Mouse (Mus musculus) forebrain, embryonic 10.5 days (tissue): ENCODE data around the gene Ptgis. TPM values are rescaled to one million over a fixed set of nuclear protein-coding genes. Genes with fewer than 3 reads are reported as not detected.

Experiments used
- DNase-seq: peaks from one replicate; pipeline ENCODE4 v3.0.0-alpha.2; 2017; ENCODE audit warnings: low spot score; ENCODE audit errors: extremely low spot score
- H3K27ac ChIP-seq: fragments of 300-500 bp; sonication (generic); 2 replicates; pipeline ENCODE4 v1.5.1; 2016; ENCODE audit warnings: mild to moderate bottlenecking
- H3K27me3 ChIP-seq: fragments of 300-500 bp; sonication (generic); 2 replicates; pipeline ENCODE4 v1.6.1; 2016; ENCODE audit warnings: mild to moderate bottlenecking; ENCODE audit not compliant: poor library complexity, severe bottlenecking
- H3K36me3 ChIP-seq: fragments of 300-500 bp; sonication (generic); replicated peaks from 2 replicates; pipeline ENCODE4 v1.6.1; 2016; ENCODE audit warnings: mild to moderate bottlenecking, moderate library complexity
- H3K4me1 ChIP-seq: fragments of 300-500 bp; sonication (generic); 2 replicates; pipeline ENCODE4 v1.6.1; 2016
- H3K4me3 ChIP-seq: fragments of 300-500 bp; sonication (generic); 2 replicates; pipeline ENCODE4 v1.5.1; 2016; ENCODE audit warnings: mild to moderate bottlenecking, moderate library complexity
- H3K9me3 ChIP-seq: fragments of 300-500 bp; sonication (generic); 2 replicates; pipeline ENCODE4 v1.6.1; 2016; ENCODE audit warnings: mild to moderate bottlenecking, moderate library complexity
- WGBS: fragments of 180-500 bp; shearing (Covaris S2); methylation state at CpG from one replicate; pipeline ENCODE4 v1.1.7; 2016; 5-methylcytosine and 5-hydroxymethylcytosine counted together
- polyA plus RNA-seq: library from polyadenylated mRNA; unstranded; fragments of >200 nt; fragmentation: Nextera tagmentation; extraction: Ambion mirVana; gene quantifications from 2 replicates; pipeline ENCODE4 v1.2.1, GENCODE M21; 2016

Ptgis gene
- polyA plus RNA-seq, 1 experiment from 2014 or later = 13.5 TPM

- 94% methylated on average over 6 of the region's 6 CpGs for whole genome bisulfite sequencing
- Histone ChIP-seq H3K9me3 (peaks cover 20% of the 10 kb centered on the region; the same call in 1 of the 2 replicates), H3K4me1 (peaks cover 15% of the 10 kb centered on the region), H3K27me3 (peaks cover 24% of the 10 kb centered on the region), H3K36me3 (no peaks in the 10 kb centered on the region), H3K4me3 (no peak overlapping the region), H3K27ac (no peak overlapping the region)
- DNase-seq = no peak
These were observed 89.5 kb downstream of the Ptgis start for GRCm38 (mm10) chr2:167150880-167151279.

- Histone ChIP-seq H3K9me3 (peaks cover 20% of the 10 kb centered on the region; the same call in 1 of the 2 replicates), H3K27me3 (peaks cover 27% of the 10 kb centered on the region), H3K4me3 (no peak overlapping the region), H3K27ac (no peak overlapping the region), H3K4me1 (peaks cover 10% of the 10 kb centered on the region), H3K36me3 (no peaks in the 10 kb centered on the region)
- no peak for DNase-seq
- WGBS = 94% methylated on average over 7 of the region's 7 CpGs
These were observed 90.3 kb downstream of the Ptgis start for GRCm38 (mm10) chr2:167150135-167150534.

- no peak for DNase-seq
- 95% methylated on average over 6 of the region's 6 CpGs for WGBS
- Histone ChIP-seq H3K27ac (no peak overlapping the region), H3K36me3 (no peaks in the 10 kb centered on the region), H3K4me3 (no peak overlapping the region), H3K4me1 (peaks cover 20% of the 10 kb centered on the region), H3K9me3 (peaks cover 20% of the 10 kb centered on the region; the same call in 1 of the 2 replicates), H3K27me3 (peaks cover 35% of the 10 kb centered on the region)
These were observed 91.4 kb downstream of the Ptgis start for GRCm38 (mm10) chr2:167149035-167149434.

GRCm38 (mm10) chr2:167147708-167148107 lies 92.7 kb downstream of the Ptgis start:
- Histone ChIP-seq H3K36me3 (no peaks in the 10 kb centered on the region), H3K9me3 (peaks cover 20% of the 10 kb centered on the region; the same call in 1 of the 2 replicates), H3K27me3 (peaks cover 42% of the 10 kb centered on the region), H3K4me3 (no peak overlapping the region), H3K4me1 (peaks cover 23% of the 10 kb centered on the region), H3K27ac (no peak overlapping the region)
- no peak for DNase-seq
- 88% methylated on average over 8 of the region's 8 CpGs for WGBS

DNA sequence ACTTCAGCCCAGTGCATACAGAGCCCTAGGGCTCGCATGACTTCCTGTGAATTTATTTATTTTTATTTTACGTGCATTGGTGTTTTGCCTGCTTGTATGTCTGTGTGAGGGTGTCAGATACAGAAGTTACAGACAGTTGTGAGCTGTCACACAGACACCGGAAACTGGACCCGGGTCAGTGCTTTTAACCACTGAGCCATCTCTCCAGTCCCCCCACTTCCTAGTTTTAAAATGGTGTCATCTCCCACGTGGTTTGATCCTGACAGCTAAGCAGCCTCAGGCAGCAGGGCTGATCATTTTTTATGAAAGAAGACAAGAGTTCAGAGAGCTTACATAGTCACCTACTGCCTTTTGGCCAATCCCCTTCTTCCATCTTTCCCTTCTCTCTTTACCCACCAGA lies 94.5 kb downstream of the Ptgis start:
- Histone ChIP-seq H3K36me3 (no peaks in the 10 kb centered on the region), H3K27me3 (peaks cover 42% of the 10 kb centered on the region), H3K4me3 (no peak overlapping the region), H3K27ac (no peak overlapping the region), H3K9me3 (peaks cover 14% of the 10 kb centered on the region; the same call in 1 of the 2 replicates), H3K4me1 (peaks cover 23% of the 10 kb centered on the region)
- DNase-seq = no peak
- WGBS = 74% methylated on average over 5 of the region's 5 CpGs

DNA sequence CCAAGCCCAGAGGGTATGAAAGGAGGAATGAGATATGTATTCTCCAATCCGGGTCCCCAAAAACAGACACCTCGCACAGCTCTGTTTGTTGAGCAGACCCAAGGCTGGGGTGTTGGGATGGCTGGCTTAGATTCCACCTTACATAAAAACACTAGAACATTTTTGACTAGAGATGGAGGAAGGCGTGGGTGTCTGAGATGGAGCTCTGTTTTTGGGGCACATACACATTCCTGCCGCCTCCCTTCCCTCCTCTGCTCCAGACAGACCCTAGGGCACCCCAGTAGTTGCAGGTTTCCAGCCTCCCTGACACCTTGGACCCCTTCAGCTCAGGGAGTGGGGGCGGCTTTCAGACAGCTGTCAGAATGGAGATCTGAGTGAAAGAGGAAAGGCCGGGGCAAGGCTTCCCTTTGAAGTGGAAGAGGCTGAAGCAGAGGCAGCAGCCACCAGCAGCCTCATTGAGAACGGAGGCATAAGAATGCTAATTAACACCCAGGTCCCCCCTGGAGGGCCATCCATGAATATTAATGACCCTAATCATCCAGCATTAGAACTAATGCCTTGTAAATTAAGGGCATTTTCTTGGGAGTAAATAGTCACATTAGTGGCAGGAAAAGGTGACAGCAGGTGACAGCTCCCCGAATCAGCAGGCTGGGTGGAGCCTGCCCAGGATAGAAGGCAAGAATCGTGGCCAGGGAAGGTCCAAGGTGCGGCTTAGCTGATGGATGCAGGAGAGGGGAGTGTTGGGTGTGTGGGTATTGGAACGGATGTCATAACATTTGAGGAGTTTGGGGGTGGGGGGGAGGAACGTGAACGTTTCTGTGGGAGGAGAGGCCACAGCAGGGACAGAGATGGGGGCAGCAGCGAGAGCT lies 95.7 kb downstream of the Ptgis start:
- no peak overlapping the region for H3K4me3 ChIP-seq
- H3K27ac ChIP-seq = no peak overlapping the region
- DNase-seq = no peak
- H3K9me3 ChIP-seq = peaks cover 10% of the 10 kb centered on the region; the same call in 1 of the 2 replicates
- H3K4me1 ChIP-seq = peaks cover 27% of the 10 kb centered on the region
- H3K36me3 ChIP-seq = no peaks in the 10 kb centered on the region
- 14% methylated on average over 14 of the region's 14 CpGs for WGBS
- H3K27me3 ChIP-seq = peaks cover 42% of the 10 kb centered on the region

GRCm38 (mm10) chr2:167143914-167144313 lies 96.5 kb downstream of the Ptgis start:
- Histone ChIP-seq H3K27ac (no peak overlapping the region), H3K36me3 (no peaks in the 10 kb centered on the region), H3K9me3 (peaks cover 5% of the 10 kb centered on the region; the same call in 1 of the 2 replicates), H3K4me3 (no peak overlapping the region), H3K4me1 (peaks cover 33% of the 10 kb centered on the region), H3K27me3 (peaks cover 47% of the 10 kb centered on the region)
- WGBS = 75% methylated on average over 2 of the region's 2 CpGs
- no peak for DNase-seq

DNA sequence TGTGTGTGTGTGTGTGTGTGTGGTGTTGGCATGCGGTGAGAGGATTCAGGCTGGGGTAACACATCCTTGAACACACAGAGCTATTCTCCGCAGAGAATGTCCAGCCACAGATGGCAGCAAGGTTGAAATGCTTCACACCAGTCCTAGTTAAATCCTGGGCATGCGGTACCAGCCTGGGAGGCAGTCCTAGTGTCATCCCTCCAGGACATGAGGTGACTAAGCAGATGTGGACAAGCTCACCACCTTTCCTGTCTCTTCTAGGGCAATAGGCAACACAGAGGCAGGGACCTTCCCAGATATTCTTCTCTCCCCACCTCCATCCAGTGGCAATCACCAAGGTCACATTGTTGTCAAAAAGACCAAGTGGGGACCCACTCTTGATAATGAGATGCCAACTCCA lies 98.1 kb downstream of the Ptgis start:
- 91% methylated on average over 3 of the region's 3 CpGs for WGBS
- Histone ChIP-seq H3K4me3 (no peak overlapping the region), H3K9me3 (no peaks in the 10 kb centered on the region), H3K36me3 (no peaks in the 10 kb centered on the region), H3K4me1 (peaks cover 34% of the 10 kb centered on the region), H3K27me3 (peaks cover 51% of the 10 kb centered on the region), H3K27ac (no peak overlapping the region)
- no peak for DNase-seq

- Histone ChIP-seq H3K36me3 (no peaks in the 10 kb centered on the region), H3K4me3 (no peak overlapping the region), H3K27ac (no peak overlapping the region), H3K4me1 (peaks cover 37% of the 10 kb centered on the region), H3K9me3 (no peaks in the 10 kb centered on the region), H3K27me3 (peaks cover 46% of the 10 kb centered on the region)
- no peak for DNase-seq
- WGBS = 91% methylated on average over 4 of the region's 4 CpGs
These were observed 98.6 kb downstream of the Ptgis start for GRCm38 (mm10) chr2:167141810-167142209.

Other genes with a start within 250 kb of the Ptgis start
- gene Stau1, start 244.3 kb downstream of the Ptgis start, polyA plus RNA-seq = 87.9 and 91.6 TPM in 2 replicates
- gene Ddx27, start 225.4 kb downstream of the Ptgis start, polyA plus RNA-seq = 76.1 and 77.8 TPM in 2 replicates
- 5.2 and 5.3 TPM in 2 replicates for gene Znfx1, start 177.6 kb downstream of the Ptgis start, polyA plus RNA-seq
- gene Kcnb1, start 50.4 kb downstream of the Ptgis start, polyA plus RNA-seq = 0.71 and 0.93 TPM in 2 replicates
- 6.0 and 7.3 TPM in 2 replicates for gene B4galt5, start 108.6 kb upstream of the Ptgis start, polyA plus RNA-seq
- gene Slc9a8, start 181.1 kb upstream of the Ptgis start, polyA plus RNA-seq = 24.0 and 24.4 TPM in 2 replicates